Mouse (Mus musculus) intestine, embryonic 14.5 days (tissue): ENCODE results near the gene Muc15. TPM values are rescaled to one million over a fixed set of nuclear protein-coding genes. Genes with fewer than 3 reads are reported as not detected.

ENCODE experiments used
- ATAC-seq: fragments of 200-750 bp; cut with Nextera tagmentation; replicated peaks from 2 replicates; pipeline ENCODE4 v1.8.0; 2017; ENCODE audit warnings: low read depth, moderate number of reproducible peaks, moderate TSS enrichment, moderate library complexity; ENCODE audit not compliant: low FRiP score, low TSS enrichment
- DNase-seq: peaks from one replicate; pipeline ENCODE4 v3.0.0-alpha.2; 2018; ENCODE audit warnings: low spot score
- H3K27ac ChIP-seq: fragments of 300-500 bp; sonication (generic); 2 replicates; pipeline ENCODE4 v1.5.1; 2014; ENCODE audit warnings: low read depth, mild to moderate bottlenecking, control low read depth
- H3K27me3 ChIP-seq: fragments of 300-500 bp; sonication (generic); replicated peaks from 2 replicates; pipeline ENCODE4 v1.6.1; 2014; ENCODE audit warnings: low read length, control low read depth; ENCODE audit not compliant: control insufficient read depth, insufficient read depth
- H3K36me3 ChIP-seq: fragments of 300-500 bp; sonication (generic); 2 replicates; pipeline ENCODE4 v1.6.1; 2014; ENCODE audit warnings: low read length, control low read depth; ENCODE audit not compliant: control insufficient read depth, insufficient read depth
- H3K4me1 ChIP-seq: fragments of 300-500 bp; sonication (generic); replicated peaks from 2 replicates; pipeline ENCODE4 v1.6.1; 2014; ENCODE audit warnings: low read length, control low read depth, mixed read lengths; ENCODE audit not compliant: control insufficient read depth, insufficient read depth
- H3K4me2 ChIP-seq: fragments of 300-500 bp; sonication (generic); 2 replicates; pipeline ENCODE4 v1.6.1; 2014; ENCODE audit warnings: low read length
- H3K4me3 ChIP-seq: fragments of 300-500 bp; sonication (generic); 2 replicates; pipeline ENCODE4 v1.5.1; 2014; ENCODE audit warnings: low read depth, low read length, control low read depth, mixed read lengths
- H3K9ac ChIP-seq: fragments of 300-500 bp; sonication (generic); 2 replicates; pipeline ENCODE4 v1.6.1; 2014; ENCODE audit warnings: mild to moderate bottlenecking, low read length
- H3K9me3 ChIP-seq: fragments of 300-500 bp; sonication (generic); 2 replicates; pipeline ENCODE4 v1.6.1; 2016; ENCODE audit warnings: low read length, control low read depth; ENCODE audit not compliant: control insufficient read depth
- WGBS: fragments of 180-500 bp; shearing (Covaris S2); extraction: QIAGEN DNeasy Blood & Tissue Kit; methylation state at CpG from one replicate; pipeline ENCODE4 v1.1.7; 2014; 5-methylcytosine and 5-hydroxymethylcytosine counted together
- polyA plus RNA-seq: library from polyadenylated mRNA; unstranded; fragments of >200 nt; fragmentation: Nextera tagmentation; extraction: Ambion mirVana; gene quantifications from 2 replicates; pipeline ENCODE4 v1.2.1, GENCODE M21; 2014

Muc15 gene
- polyA plus RNA-seq: not detected in 2 replicates

- no peak within 1 kb of the TSS for H3K4me3 ChIP-seq
- no peak within 1 kb of the TSS for H3K27ac ChIP-seq
- H3K36me3 ChIP-seq: no peaks in the 10 kb centered on the region
- 33% methylated on average over 3 of the region's 3 CpGs for WGBS
- H3K4me1 ChIP-seq: no peaks in the 10 kb centered on the region
- DNase-seq (no peak), ATAC-seq (no peak)
- H3K27me3 ChIP-seq: no peaks in the 10 kb centered on the region
- no peak within 1 kb of the TSS for H3K9ac ChIP-seq
- no peak within 1 kb of the TSS for H3K4me2 ChIP-seq
- H3K9me3 ChIP-seq: no peaks in the 10 kb centered on the region
These were observed at the start of gene Muc15 for GRCm38 (mm10) chr2:110721290-110721753. Muc15 (plus strand) TSS chr2:110721340.

GRCm38 (mm10) chr2:110709436-110709835 is 11.7 kb upstream of the Muc15 start:
- 91% methylated on average over 3 of the region's 3 CpGs for WGBS
- Histone ChIP-seq H3K27ac (no peak overlapping the region), H3K4me3 (no peak overlapping the region), H3K4me2 (no peak overlapping the region), H3K9me3 (no peaks in the 10 kb centered on the region), H3K4me1 (no peaks in the 10 kb centered on the region), H3K9ac (no peak overlapping the region), H3K27me3 (no peaks in the 10 kb centered on the region), H3K36me3 (no peaks in the 10 kb centered on the region)
- ATAC-seq (no peak), DNase-seq (no peak)

GRCm38 (mm10) chr2:110710055-110710720 is 11.0 kb upstream of the Muc15 start:
- no peak overlapping the region for H3K9ac ChIP-seq
- WGBS: 70% methylated on average over 10 of the region's 10 CpGs
- H3K27me3 ChIP-seq: no peaks in the 10 kb centered on the region
- H3K4me2 ChIP-seq: no peak overlapping the region
- DNase-seq: no peak
- no peak overlapping the region for H3K27ac ChIP-seq
- no peaks in the 10 kb centered on the region for H3K36me3 ChIP-seq
- no peaks in the 10 kb centered on the region for H3K9me3 ChIP-seq
- no peaks in the 10 kb centered on the region for H3K4me1 ChIP-seq
- no peak overlapping the region for H3K4me3 ChIP-seq
- ATAC-seq: no peak

- no peaks in the 10 kb centered on the region for H3K9me3 ChIP-seq
- no peaks in the 10 kb centered on the region for H3K4me1 ChIP-seq
- H3K9ac ChIP-seq: no peak overlapping the region
- H3K27ac ChIP-seq: no peak overlapping the region
- H3K36me3 ChIP-seq: no peaks in the 10 kb centered on the region
- DNase-seq: no peak
- H3K4me2 ChIP-seq: no peak overlapping the region
- no peak for ATAC-seq
- H3K4me3 ChIP-seq: no peak overlapping the region
- no peaks in the 10 kb centered on the region for H3K27me3 ChIP-seq
These were observed 2.1 kb upstream of the Muc15 start for GRCm38 (mm10) chr2:110719051-110719450.

GRCm38 (mm10) chr2:110722208-110722607 is 1.1 kb downstream of the Muc15 start:
- Histone ChIP-seq H3K9me3 (no peaks in the 10 kb centered on the region), H3K27me3 (no peaks in the 10 kb centered on the region), H3K9ac (no peak overlapping the region), H3K36me3 (no peaks in the 10 kb centered on the region), H3K27ac (no peak overlapping the region), H3K4me1 (no peaks in the 10 kb centered on the region), H3K4me2 (no peak overlapping the region), H3K4me3 (no peak overlapping the region)
- DNase-seq (no peak), ATAC-seq (no peak)
- WGBS: 87% methylated on average over 1 of the region's 1 CpGs

GRCm38 (mm10) chr2:110726106-110726505 is 5.0 kb downstream of the Muc15 start:
- DNase-seq (no peak), ATAC-seq (no peak)

GRCm38 (mm10) chr2:110737236-110737635 is 16.1 kb downstream of the Muc15 start:
- Histone ChIP-seq H3K4me3 (no peak overlapping the region), H3K9ac (no peak overlapping the region), H3K4me2 (no peak overlapping the region), H3K27me3 (no peaks in the 10 kb centered on the region), H3K9me3 (no peaks in the 10 kb centered on the region), H3K4me1 (no peaks in the 10 kb centered on the region), H3K27ac (no peak overlapping the region), H3K36me3 (no peaks in the 10 kb centered on the region)
- WGBS: 75% methylated on average over 4 of the region's 4 CpGs
- ATAC-seq: no peak
- DNase-seq: no peak

More at GRCm38 (mm10) chr2:110726106-110726505, 5.0 kb downstream of the Muc15 start:
- Histone ChIP-seq H3K27me3 (no peaks in the 10 kb centered on the region), H3K27ac (no peak overlapping the region), H3K36me3 (no peaks in the 10 kb centered on the region), H3K9ac (no peak overlapping the region), H3K9me3 (no peaks in the 10 kb centered on the region), H3K4me2 (no peak overlapping the region), H3K4me1 (no peaks in the 10 kb centered on the region), H3K4me3 (no peak overlapping the region)

GRCm38 (mm10) chr2:110737981-110738380 is 16.8 kb downstream of the Muc15 start:
- no peak overlapping the region for H3K27ac ChIP-seq
- no peaks in the 10 kb centered on the region for H3K27me3 ChIP-seq
- DNase-seq (no peak), ATAC-seq (no peak)
- 71% methylated on average over 2 of the region's 2 CpGs for WGBS
- H3K4me3 ChIP-seq: no peak overlapping the region
- H3K9me3 ChIP-seq: no peaks in the 10 kb centered on the region
- H3K4me1 ChIP-seq: no peaks in the 10 kb centered on the region
- H3K9ac ChIP-seq: no peak overlapping the region
- no peak overlapping the region for H3K4me2 ChIP-seq
- H3K36me3 ChIP-seq: no peaks in the 10 kb centered on the region

GRCm38 (mm10) chr2:110739781-110740180 is 18.6 kb downstream of the Muc15 start:
- Histone ChIP-seq H3K9me3 (no peaks in the 10 kb centered on the region), H3K36me3 (no peaks in the 10 kb centered on the region), H3K27ac (no peak overlapping the region), H3K4me2 (no peak overlapping the region), H3K4me3 (no peak overlapping the region), H3K27me3 (no peaks in the 10 kb centered on the region), H3K9ac (no peak overlapping the region), H3K4me1 (no peaks in the 10 kb centered on the region)
- ATAC-seq (no peak), DNase-seq (no peak)
- WGBS: 79% methylated on average over 1 of the region's 1 CpGs
